In genomic region chr5:65967091-65967490, GRCm38 (mm10) we compare ENCODE assay signal across 26 mouse cellular contexts. TPM values are rescaled to one million over a fixed set of nuclear protein-coding genes. Genes with fewer than 3 reads are reported as not detected.
"Had no signal": no experiment of that assay in that cellular context is flagged by ENCODE, and none has a peak within 500 bp of the region (broad histone marks: within the 10 kb centered on the region; RNA-seq: fewer than 3 reads in every experiment).

No protein-coding gene starts in this region.

- H3K9ac ChIP-seq: liver, embryonic 14.5 days; liver, postnatal 0 days; lung, embryonic 14.5 days; midbrain, embryonic 12.5 days; midbrain, embryonic 15.5 days; neural tube, embryonic 12.5 days; neural tube, embryonic 15.5 days had no signal

- ATAC-seq: liver, postnatal 0 days; lung, postnatal 0 days; midbrain, embryonic 15.5 days had no signal

- H3K9me3 ChIP-seq: midbrain, embryonic 12.5 days; midbrain, embryonic 15.5 days; neural tube, embryonic 12.5 days; neural tube, embryonic 15.5 days had no signal

- H3K27me3 ChIP-seq: midbrain, embryonic 12.5 days; midbrain, embryonic 15.5 days; neural tube, embryonic 12.5 days; neural tube, embryonic 15.5 days had no signal

- H3K27ac ChIP-seq: left cerebral cortex, adult 2 months; liver, embryonic 14.5 days; macrophage; midbrain, embryonic 12.5 days; midbrain, embryonic 15.5 days; neural tube, embryonic 12.5 days; neural tube, embryonic 15.5 days had no signal

- H3K4me1 ChIP-seq: midbrain, embryonic 12.5 days; midbrain, embryonic 15.5 days; neural tube, embryonic 12.5 days; neural tube, embryonic 15.5 days had no signal

- H3K4me2 ChIP-seq: liver, embryonic 11.5 days; lung, embryonic 14.5 days; midbrain, embryonic 12.5 days; midbrain, embryonic 15.5 days; neural tube, embryonic 12.5 days; neural tube, embryonic 15.5 days had no signal

- DNase-seq: kidney, adult 8-10 months; kidney, postnatal 10 days; kidney, postnatal 36 days; layer of hippocampus, postnatal 36 days; liver, postnatal 0 days; lung, embryonic 14.5 days; thymus, adult 18-20 months; thymus, postnatal 36 days had no signal

- H3K4me3 ChIP-seq: left cerebral cortex, adult 2 months; midbrain, embryonic 12.5 days; midbrain, embryonic 15.5 days; neural tube, embryonic 12.5 days; neural tube, embryonic 15.5 days had no signal

- H3K36me3 ChIP-seq: midbrain, embryonic 12.5 days; midbrain, embryonic 15.5 days; neural tube, embryonic 12.5 days; neural tube, embryonic 15.5 days had no signal

RNA-seq across cellular contexts. Expression of gene Chrna9, which starts 32.4 kb away (rescaled TPM):
- total RNA-seq: layer of hippocampus, adult 8-10 months; layer of hippocampus, postnatal 10 days; layer of hippocampus, postnatal 36 days; left cerebral cortex, adult 2 months; left cerebral cortex, postnatal 10 days; left cerebral cortex, postnatal 36 days; megakaryocyte, adult 5-6 weeks had no signal
- polyA plus RNA-seq: liver, embryonic 11.5 days; liver, embryonic 14.5 days; liver, postnatal 0 days; lung, embryonic 14.5 days; lung, postnatal 0 days; macrophage; midbrain, embryonic 12.5 days; midbrain, embryonic 15.5 days; neural tube, embryonic 12.5 days; neural tube, embryonic 15.5 days; small intestine, adult 2 months; urinary bladder, adult 2 months had no signal

RNA-seq across cellular contexts. Expression of gene 9130230L23Rik, which starts 37.0 kb away (rescaled TPM):
- total RNA-seq: layer of hippocampus, adult 8-10 months; layer of hippocampus, postnatal 10 days; layer of hippocampus, postnatal 36 days; left cerebral cortex, adult 2 months; left cerebral cortex, postnatal 10 days; left cerebral cortex, postnatal 36 days had no signal
- polyA plus RNA-seq: limb, embryonic 11.5 days; limb, embryonic 14.5 days; liver, embryonic 11.5 days; liver, postnatal 0 days; macrophage; midbrain, embryonic 12.5 days; midbrain, embryonic 15.5 days; neural tube, embryonic 15.5 days had no signal
